Mouse (Mus musculus): ENCODE results near the gene Apba3. TPM values are rescaled to one million over a fixed set of nuclear protein-coding genes. Genes with fewer than 3 reads are reported as not detected.
A peak's percentile ranks its signal among the peaks of the same experiment; 100 is the strongest.

Apba3 gene
- total RNA-seq, 2 experiments from 2014 or later = 47.8 to 49.5 TPM

- DNase-seq (ENCODE audit: low spot score in 2 of 2) = no peak
Measured at GRCm38 (mm10) chr10:81305663-81306062, 38.9 kb downstream of the Apba3 start.

DNA sequence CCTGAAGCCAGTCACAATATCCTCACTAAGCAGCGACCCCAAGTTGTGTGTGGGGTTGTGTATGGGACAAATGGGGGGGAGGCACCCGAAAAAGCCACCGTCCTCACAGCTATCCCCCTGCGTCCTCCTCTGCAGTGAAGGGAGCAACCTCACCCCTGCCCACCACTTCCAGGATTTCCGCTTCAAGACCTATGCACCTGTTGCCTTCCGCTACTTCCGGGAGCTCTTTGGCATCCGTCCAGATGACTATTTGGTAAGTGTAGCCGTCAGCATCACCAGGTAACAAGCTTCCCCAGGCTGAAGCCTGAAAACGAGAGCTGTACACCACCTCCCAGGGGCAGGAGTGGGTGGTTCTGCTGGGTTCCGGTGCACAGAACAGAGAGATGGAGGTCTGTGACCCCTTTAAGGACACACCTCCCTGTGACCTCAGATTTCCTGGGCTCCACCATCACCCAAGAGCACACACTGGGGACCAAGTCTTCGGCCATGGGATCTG, 39.5 kb downstream of the Apba3 start:
- DNase-seq (ENCODE audit: low spot score in 2 of 2) = no peak

GRCm38 (mm10) chr10:81306837-81307682, 40.3 kb downstream of the Apba3 start:
- DNase-seq (ENCODE audit: low spot score in 2 of 2) = no peak

DNA sequence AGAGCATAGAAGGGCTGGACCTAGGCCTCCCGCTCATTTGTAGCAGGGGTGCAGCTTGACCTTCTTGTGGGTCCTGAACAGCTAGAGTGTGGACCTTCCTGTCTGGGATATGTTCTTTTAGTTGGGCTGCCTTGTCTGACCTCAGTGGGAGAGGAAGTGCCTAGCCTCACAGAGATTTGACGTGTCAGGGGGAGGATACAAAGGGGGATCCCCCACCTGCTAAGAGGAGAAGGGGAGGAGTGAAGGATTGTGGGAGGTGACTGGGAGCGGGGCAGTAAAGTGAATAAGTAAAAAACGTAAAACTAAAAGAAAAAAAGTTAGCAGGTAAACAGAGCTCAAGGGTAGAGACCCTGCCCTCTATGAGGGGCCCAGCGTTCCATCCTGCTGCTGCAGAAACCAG, 42.8 kb downstream of the Apba3 start:
- DNase-seq (ENCODE audit: low spot score in 2 of 2) = no peak

GRCm38 (mm10) chr10:81313581-81313980, 46.8 kb downstream of the Apba3 start:
- DNase-seq (ENCODE audit: low spot score in 2 of 2) = no peak

DNA sequence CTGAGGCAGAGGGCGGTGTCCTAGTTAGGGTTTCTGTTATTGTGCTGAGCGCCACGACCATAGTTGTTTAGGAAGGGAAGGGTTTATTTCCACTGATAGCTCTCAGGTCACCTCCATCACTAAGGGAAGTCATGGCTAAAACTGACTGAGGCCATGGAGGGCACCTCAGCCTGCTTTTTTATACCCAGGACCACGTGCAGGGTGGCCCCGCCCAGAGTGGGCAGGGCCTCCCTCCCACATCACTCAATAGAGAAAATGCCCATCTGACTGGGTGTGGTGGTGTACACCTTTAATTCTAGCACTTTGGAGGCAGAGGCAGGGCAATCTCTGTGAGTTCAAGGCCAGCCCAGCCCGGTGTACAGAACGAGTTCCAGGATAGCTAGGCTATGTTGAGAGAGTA, 47.4 kb downstream of the Apba3 start:
- DNase-seq (ENCODE audit: low spot score in 2 of 2) = no peak

DNA sequence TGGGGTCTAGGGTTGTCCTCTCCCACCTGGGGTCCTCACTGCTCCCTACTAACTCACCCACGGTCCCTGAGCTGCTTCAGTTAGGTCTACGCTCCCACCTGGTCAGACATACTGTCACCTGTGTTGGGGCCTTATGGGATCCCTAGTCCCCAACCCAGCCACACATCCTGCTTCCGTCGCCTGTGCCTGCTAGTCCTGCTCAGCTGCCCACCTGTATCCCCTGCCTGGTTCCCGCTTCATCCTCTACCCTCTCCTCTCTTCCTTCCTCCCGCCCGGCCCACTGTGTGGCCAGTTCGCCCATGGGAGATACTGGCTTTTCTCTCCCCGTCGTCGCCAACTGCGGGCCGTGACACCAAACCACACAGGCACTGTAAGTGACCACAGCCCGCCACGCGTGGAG, 48.8 kb downstream of the Apba3 start:
- no peak for DNase-seq (ENCODE audit: low spot score in 2 of 2)

GRCm38 (mm10) chr10:81316338-81317060, 49.7 kb downstream of the Apba3 start:
- DNase-seq (ENCODE audit: low spot score in 2 of 2) = no peak

DNA sequence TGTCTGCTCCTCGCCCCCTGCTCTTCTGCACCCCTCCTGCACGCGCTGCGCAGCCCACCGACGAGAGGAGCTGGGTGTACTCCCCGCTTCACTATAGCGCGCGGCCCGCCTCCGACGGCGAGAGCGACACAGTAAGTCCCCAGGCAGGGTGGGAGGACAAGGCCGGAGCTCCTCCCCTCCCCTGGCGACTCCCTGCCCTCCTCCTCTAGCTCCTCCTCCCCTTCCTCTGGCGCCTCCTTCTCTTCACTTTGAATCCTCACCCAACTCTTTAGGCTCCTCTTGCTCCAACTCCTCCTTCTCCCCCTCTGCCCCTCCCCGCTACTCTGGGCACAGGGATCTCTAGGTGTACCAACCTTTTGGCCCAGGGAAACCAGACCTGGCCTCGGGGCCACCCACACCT, 50.5 kb downstream of the Apba3 start:
- DNase-seq (ENCODE audit: low spot score in 2 of 2) = peak; percentile 35 to 45

- DNase-seq (ENCODE audit: low spot score in 2 of 2) = peak in 1 of 2 experiments; percentile 59
Measured at GRCm38 (mm10) chr10:81318589-81319329, 52.0 kb downstream of the Apba3 start.

DNA sequence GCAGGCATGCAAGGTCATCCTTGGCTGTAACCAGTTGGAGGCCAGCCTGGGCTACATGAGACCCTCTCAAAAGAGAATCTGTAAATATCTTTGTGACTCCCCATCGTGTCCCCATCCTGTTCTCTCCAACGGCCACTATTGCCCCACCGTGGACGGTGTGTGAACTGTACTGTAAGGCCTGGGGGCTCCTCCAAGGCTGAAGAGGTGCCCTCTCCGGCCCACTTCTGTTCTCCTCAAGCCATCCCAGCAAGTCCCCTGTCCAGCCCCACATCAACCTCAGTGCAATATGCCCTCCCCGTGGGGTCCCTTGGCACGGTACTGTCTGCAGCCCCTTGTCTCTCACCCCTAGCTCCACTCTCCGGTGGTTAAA, 52.6 kb downstream of the Apba3 start:
- no peak for DNase-seq (ENCODE audit: low spot score in 2 of 2)

DNA sequence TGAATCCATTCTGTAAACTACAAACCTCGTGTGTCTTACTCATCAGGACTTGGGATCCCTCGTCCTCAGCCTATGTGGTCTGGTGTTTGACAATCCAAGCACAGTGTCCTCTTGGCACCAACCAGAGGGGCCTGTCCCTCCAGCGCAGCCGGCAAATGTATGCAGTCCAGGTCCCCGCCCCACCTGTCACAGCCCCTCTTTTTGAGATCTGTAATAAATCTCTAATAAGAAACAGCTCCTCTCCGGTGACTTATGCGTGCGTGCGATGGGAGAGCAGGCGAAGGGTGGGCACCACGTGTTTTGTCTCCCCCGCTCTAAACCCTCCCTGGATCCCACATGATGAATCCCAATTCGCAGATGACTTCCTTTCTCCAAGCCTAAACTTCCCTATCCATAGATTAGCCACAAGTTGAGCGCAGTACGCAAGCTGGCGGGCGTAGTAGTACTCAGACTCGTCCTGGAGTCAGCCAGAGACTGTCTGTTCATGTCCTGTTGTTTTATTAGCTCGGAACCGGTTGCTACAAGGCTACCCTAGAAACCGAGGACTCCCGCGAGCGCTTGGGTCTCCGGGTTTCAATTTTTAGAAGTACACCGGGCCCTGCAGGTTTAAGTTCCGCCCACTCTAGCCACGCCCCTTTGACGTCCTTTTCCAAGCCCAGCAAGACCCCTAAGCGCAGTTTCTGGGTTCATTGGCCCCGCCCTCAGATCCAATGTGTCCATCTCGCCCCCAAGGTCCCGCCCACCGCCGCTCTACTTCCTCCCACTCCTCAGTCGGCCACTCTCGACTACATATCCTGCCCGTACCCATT, 53.2 kb downstream of the Apba3 start:
- DNase-seq (ENCODE audit: low spot score in 2 of 2) = peak in 1 of 2 experiments; percentile 91

- DNase-seq (ENCODE audit: low spot score in 2 of 2) = peak; percentile 93 to 95
Measured at GRCm38 (mm10) chr10:81320550-81321347, 54.0 kb downstream of the Apba3 start, which contains the start of gene Cactin. Gene Cactin (plus strand): TSS chr10:81321103.

- no peak for DNase-seq (ENCODE audit: low spot score in 2 of 2)
Measured at GRCm38 (mm10) chr10:81321436-81321835, 54.7 kb downstream of the Apba3 start.

DNA sequence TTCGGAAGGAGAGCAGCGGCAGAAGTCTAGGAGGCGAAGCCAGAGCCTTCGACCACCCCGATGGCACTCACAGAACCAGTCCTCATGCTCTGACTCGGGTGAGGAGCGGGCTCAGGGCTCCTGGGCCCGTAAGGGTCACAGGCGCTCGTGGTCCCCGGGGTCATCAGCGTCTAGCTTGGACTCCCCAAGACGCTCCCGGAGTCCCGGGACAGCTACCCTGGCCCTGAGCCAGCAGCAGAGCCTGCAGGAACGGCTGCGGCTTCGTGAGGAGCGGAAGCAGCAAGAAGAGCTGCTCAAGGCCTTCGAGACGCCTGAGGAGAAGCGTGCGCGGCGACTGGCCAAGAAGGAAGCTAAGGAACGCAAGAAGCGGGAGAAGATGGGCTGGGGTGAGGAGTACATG, 55.7 kb downstream of the Apba3 start:
- no peak for DNase-seq (ENCODE audit: low spot score in 2 of 2)

Small RNA genes lying within 50 kb of the gene (microRNA-seq; reads per million reads assigned to microRNA genes)
- gene Mir3057 = 5.8 reads per million, percentile 16 among the genes with 10 or more reads in this experiment

Other genes with a start within 250 kb of the Apba3 start
- gene Diras1, start 241.3 kb upstream of the Apba3 start, total RNA-seq (2021) = 1 to 10 TPM; 2.9 to 3.5 TPM
- gene Slc39a3, start 229.5 kb upstream of the Apba3 start, total RNA-seq (2021) = 10 to 100 TPM; 32.9 to 36.3 TPM
- gene Sgta, start 206.8 kb upstream of the Apba3 start, total RNA-seq (2021) = 100 to 1,000 TPM; 158 to 163 TPM
- 10 to 100 TPM; 39.1 to 46.7 TPM for gene Thop1, start 196.9 kb upstream of the Apba3 start, total RNA-seq (2021)
- gene Creb3l3, start 168.1 kb upstream of the Apba3 start, total RNA-seq (2021) = 10 to 100 TPM in 1 of 2 experiments, 1 to 10 TPM in 1; 2.3 to 16.6 TPM
- 100 to 1,000 TPM; 149 to 157 TPM for gene Map2k2, start 161.0 kb upstream of the Apba3 start, total RNA-seq (2021)
- 10 to 100 TPM; 71.8 to 76.6 TPM for gene Zbtb7a, start 131.7 kb upstream of the Apba3 start, total RNA-seq (2021)
- gene Pias4, start 99.0 kb upstream of the Apba3 start, total RNA-seq (2021) = 10 to 100 TPM; 34.0 to 34.4 TPM
- 1,000 to 10,000 TPM; 1,728 to 1,734 TPM for gene Eef2, start 90.3 kb upstream of the Apba3 start, total RNA-seq (2021)
- 10 to 100 TPM; 53.4 to 63.6 TPM for gene Dapk3, start 84.0 kb upstream of the Apba3 start, total RNA-seq (2021)
- gene 4930442H23Rik, start 83.1 kb upstream of the Apba3 start, total RNA-seq (2021) = not detected
- gene Nmrk2, start 64.9 kb upstream of the Apba3 start, total RNA-seq (2021) = under 1 TPM in 1 of 2 experiments, not detected in 1; 0.20 TPM
- gene Atcay, start 36.1 kb upstream of the Apba3 start, total RNA-seq (2021) = 1 to 10 TPM; 5.3 to 5.4 TPM
- 10 to 100 TPM; 20.9 to 21.7 TPM for gene Zfr2, start 33.8 kb upstream of the Apba3 start, total RNA-seq (2021)
- gene Matk, start 14.0 kb upstream of the Apba3 start, total RNA-seq (2021) = 1 to 10 TPM; 2.9 to 3.0 TPM
- 100 to 1,000 TPM; 107 to 108 TPM for gene Mrpl54, start within 50 bp of the Apba3 start, total RNA-seq (2021)
- gene Tjp3, start 24.6 kb downstream of the Apba3 start, total RNA-seq (2021) = 1 to 10 TPM; 1.8 to 3.1 TPM
- gene Pip5k1c, start 26.0 kb downstream of the Apba3 start, total RNA-seq (2021) = 10 to 100 TPM; 65.2 to 71.1 TPM
- gene Cactin, start 54.1 kb downstream of the Apba3 start, total RNA-seq (2021) = 10 to 100 TPM; 43.8 to 44.4 TPM
- gene Tbxa2r, start 61.8 kb downstream of the Apba3 start, total RNA-seq (2021) = 10 to 100 TPM; 27.3 to 30.6 TPM
- gene Gipc3, start 76.3 kb downstream of the Apba3 start, total RNA-seq (2021) = 1 to 10 TPM; 2.3 to 2.6 TPM
- 100 to 1,000 TPM; 107 to 108 TPM for gene Hmg20b, start 83.5 kb downstream of the Apba3 start, total RNA-seq (2021)
- gene Mfsd12, start 90.5 kb downstream of the Apba3 start, total RNA-seq (2021) = 10 to 100 TPM; 21.2 to 22.0 TPM
- 1 to 10 TPM; 6.3 to 8.2 TPM for gene 4930404N11Rik, start 98.9 kb downstream of the Apba3 start, total RNA-seq (2021)
- gene Fzr1, start 111.6 kb downstream of the Apba3 start, total RNA-seq (2021) = 10 to 100 TPM; 69.1 to 70.7 TPM
- 10 to 100 TPM; 49.4 to 49.7 TPM for gene Dohh, start 117.5 kb downstream of the Apba3 start, total RNA-seq (2021)
- gene Gm48551, start 117.5 kb downstream of the Apba3 start, total RNA-seq (2021) = 1 to 10 TPM; 1.7 to 1.8 TPM
- 1 to 10 TPM; 2.6 to 4.1 TPM for gene Gm48552, start 122.0 kb downstream of the Apba3 start, total RNA-seq (2021)
- 10 to 100 TPM in 1 of 2 experiments, 1 to 10 TPM in 1; 1.2 to 13.2 TPM for gene Smim24, start 126.1 kb downstream of the Apba3 start, total RNA-seq (2021)
- 100 to 1,000 TPM; 120 to 129 TPM for gene Nfic, start 188.7 kb downstream of the Apba3 start, total RNA-seq (2021)
- gene Celf5, start 215.7 kb downstream of the Apba3 start, total RNA-seq (2021) = 1 to 10 TPM; 3.5 to 4.2 TPM
- gene Ncln, start 229.4 kb downstream of the Apba3 start, total RNA-seq (2021) = 100 to 1,000 TPM; 107 to 117 TPM
- 1 to 10 TPM; 2.0 to 2.7 TPM for gene S1pr4, start 233.2 kb downstream of the Apba3 start, total RNA-seq (2021)

Data from adrenal gland, postnatal 4 days (tissue).